Mouse (Mus musculus) testis, adult 10 weeks (tissue): ENCODE measurements around the gene Aig1. TPM values are rescaled to one million over a fixed set of nuclear protein-coding genes. Genes with fewer than 3 reads are reported as not detected.

ENCODE experiments used
- polyA plus RNA-seq: library from polyadenylated mRNA; stranded (reverse); fragments of 350-450 nt; fragmentation: Illumina TruSeq; extraction: RNeasy Lipid Tissue Mini Kit (QIAGEN cat#74804); gene quantifications from one replicate; pipeline ENCODE4 v1.2.3, GENCODE M21; 2014; ENCODE audit warnings: low read depth, low replicate concordance

Gene Aig1
- 2.9 TPM for polyA plus RNA-seq

GRCm38 (mm10) chr10:13868371-13869321 lies at the start of gene Aig1:
TSS of gene Aig1 (minus strand) at chr10:13868980.

Other genes with a start within 250 kb of the Aig1 start
- gene Hivep2, start 97.1 kb upstream of the Aig1 start, polyA plus RNA-seq, result 1.1 TPM